ENCODE assay signal across 9 mouse cellular contexts in genomic region chr7:130001064-130001463, GRCm38 (mm10).
A peak's percentile ranks its signal among the peaks of the same experiment; 100 is the strongest.
DNase-seq lines count a peak whose midpoint lies in the region; ATAC-seq and TF ChIP-seq lines count a peak whose summit lies in the region.
"Had no signal": no experiment of that assay in that cellular context is flagged by ENCODE, and none has a peak within 500 bp of the region (broad histone marks: within the 10 kb centered on the region; RNA-seq: fewer than 3 reads in every experiment).

No protein-coding gene starts in this region.

- no peaks in the 10 kb centered on the region for H3K27me3 ChIP-seq in lung, embryonic 15.5 days
- no peaks in the 10 kb centered on the region for H3K27me3 ChIP-seq in small intestine, adult 2 months (ENCODE audit: control insufficient read depth, insufficient read depth, low read length)
- H3K27me3 ChIP-seq: neural tube, embryonic 12.5 days had no signal

- TF ChIP-seq POLR2A in small intestine, adult 2 months (IDR thresholded peaks at IDR 0.05; ENCODE audit: low read depth, low read length) = no peak

- no peaks in the 10 kb centered on the region for H3K36me3 ChIP-seq in lung, embryonic 15.5 days
- no peaks in the 10 kb centered on the region for H3K36me3 ChIP-seq in small intestine, adult 2 months (ENCODE audit: control insufficient read depth, insufficient read depth, low read length)
- H3K36me3 ChIP-seq: neural tube, embryonic 12.5 days had no signal

- no peak for ATAC-seq in lung, embryonic 15.5 days (ENCODE audit: borderline replicate concordance, extremely low read depth, low FRiP score, low TSS enrichment)

- DNase-seq in gastrocnemius, adult 2 months = no peak
- DNase-seq in gastrocnemius, postnatal 25 days = no peak
- DNase-seq in lung, postnatal 4 days = no peak
- DNase-seq in layer of hippocampus, adult 8-10 months (ENCODE audit: low spot score in 2 of 2) = peak; percentile 33 to 50
- DNase-seq in spleen, adult 12 weeks (ENCODE audit: low spot score) = no peak
- DNase-seq in spleen, postnatal 36 days (ENCODE audit: low spot score in 2 of 2) = no peak

- H3K9ac ChIP-seq in lung, embryonic 15.5 days = no peak overlapping the region
- H3K9ac ChIP-seq: neural tube, embryonic 12.5 days had no signal

- 27% methylated on average over 10 of the region's 10 CpGs for WGBS in lung, embryonic 15.5 days
- 73% methylated on average over 10 of the region's 10 CpGs for WGBS in small intestine, adult 2 months

- H3K27ac ChIP-seq in gastrocnemius, adult 2 months = 0 out of 2 replicates have a peak overlapping the region, but pooled peaks have one; percentile 13
- peak overlapping the region; percentile 60 for H3K27ac ChIP-seq in lung, embryonic 15.5 days
- H3K27ac ChIP-seq in small intestine, adult 2 months (ENCODE audit: insufficient read depth, low read depth, low read length) = peak overlapping the region; percentile 12; the same call in 1 of the 2 replicates
- H3K27ac ChIP-seq: neural tube, embryonic 12.5 days had no signal

- intact Hi-C loops in gastrocnemius, adult 2 months (cut with DNase I) = no loop called here

- H3K9me3 ChIP-seq in lung, embryonic 15.5 days = no peaks in the 10 kb centered on the region
- H3K9me3 ChIP-seq: neural tube, embryonic 12.5 days had no signal

- H3K4me3 ChIP-seq in gastrocnemius, adult 2 months = no peak overlapping the region
- H3K4me3 ChIP-seq in lung, embryonic 15.5 days = no peak overlapping the region
- H3K4me3 ChIP-seq in small intestine, adult 2 months (ENCODE audit: low read depth, low read length) = no peak overlapping the region
- H3K4me3 ChIP-seq: neural tube, embryonic 12.5 days had no signal

- H3K4me1 ChIP-seq in lung, embryonic 15.5 days = peaks cover 44% of the 10 kb centered on the region
- H3K4me1 ChIP-seq in small intestine, adult 2 months (ENCODE audit: control insufficient read depth, insufficient read depth, insufficient read length, low read length) = no peaks in the 10 kb centered on the region

- TF ChIP-seq CTCF in gastrocnemius, adult 2 months (IDR thresholded peaks at IDR 0.05) = no peak
- TF ChIP-seq CTCF in small intestine, adult 2 months (IDR thresholded peaks at IDR 0.05; ENCODE audit: extremely low read depth, insufficient read length, insufficient replicate concordance, low read depth, low read length) = no peak

- H3K4me2 ChIP-seq in lung, embryonic 15.5 days = no peak overlapping the region
- H3K4me2 ChIP-seq: neural tube, embryonic 12.5 days had no signal

Comparison
In these comparisons a context has a peak if more than half of its experiments do, and no peak if none do; other contexts are left out.
1. DNase-seq: peak in layer of hippocampus, adult 8-10 months (2 of 2); none in gastrocnemius, adult 2 months (single experiment), gastrocnemius, postnatal 25 days (single experiment), lung, postnatal 4 days (0 of 2), spleen, adult 12 weeks (single experiment) and spleen, postnatal 36 days (0 of 2).
2. Peak in every context shown above with its lines, with median percentiles within 50 percentile points of each other: H3K27ac ChIP-seq.